Mouse (Mus musculus) embryonic fibroblast, embryonic 13.5 days (primary cell): ENCODE measurements at regions not wholly inside any gene's neighbourhood (a gene's known extent, or its start where the extent isn't known, plus 50 kb on each side); places are given as distances from the start of the nearest gene placed in this dataset.

Experiments used
- CTCF ChIP-seq: IDR thresholded peaks from 2 replicates; pipeline ENCODE4 v1.5.1; 2011; ENCODE audit warnings: mild to moderate bottlenecking, control low read depth, low read length, moderate library complexity, borderline replicate concordance; ENCODE audit not compliant: insufficient read depth
- POLR2A ChIP-seq: IDR thresholded peaks from 2 replicates; pipeline ENCODE4 v1.6.1; 2011; ENCODE audit warnings: low read depth, mild to moderate bottlenecking, control low read depth, low read length, moderate library complexity

DNA sequence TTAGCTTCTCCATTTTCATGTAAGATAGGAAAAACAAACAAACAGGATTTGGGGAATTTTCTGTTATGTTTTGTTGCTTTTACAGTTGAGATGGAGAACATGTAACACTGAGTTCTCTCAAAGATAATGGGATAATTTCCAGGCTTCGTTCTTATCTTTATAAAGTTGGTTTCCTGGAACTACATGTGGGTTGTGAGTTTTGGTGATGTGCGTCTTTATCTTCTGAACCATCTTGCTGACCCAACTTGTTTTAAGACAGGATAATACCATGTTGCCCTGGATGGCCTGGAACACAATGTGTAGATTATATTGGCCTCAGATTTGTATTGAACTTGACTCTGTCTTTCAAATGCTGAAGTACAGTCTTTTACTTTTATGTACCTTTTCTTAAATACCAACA lies 1394.0 kb downstream of the Zpld1 start:
- TF ChIP-seq CTCF (no peak), POLR2A (no peak)
